Mouse (Mus musculus): ENCODE data around the gene Ap5b1. TPM values are rescaled to one million over a fixed set of nuclear protein-coding genes. Genes with fewer than 3 reads are reported as not detected.

Ap5b1 gene
- polyA plus RNA-seq, 1 experiment from 2014 or later, result 3.6 TPM

- Histone ChIP-seq H3K9me3 (replicated peaks) (no peaks in the 10 kb centered on the region), H3K9ac (peak overlapping the region; percentile 81), H3K27me3 (peaks cover 49% of the 10 kb centered on the region), H3K4me2 (peak overlapping the region; percentile 98), H3K36me3 (replicated peaks) (peaks cover 13% of the 10 kb centered on the region), H3K4me3 (replicated peaks) (peak overlapping the region; percentile 81), H3K27ac (replicated peaks) (peak overlapping the region; percentile 93), H3K4me1 (replicated peaks) (peaks cover 36% of the 10 kb centered on the region)
- WGBS (ENCODE audit: insufficient replicate concordance), result 2% methylated on average over 26 of the region's 26 CpGs
- peak; percentile 23 for ATAC-seq (ENCODE audit: insufficient read depth)
Measured at GRCm38 (mm10) chr19:5567180-5567533, 668 bp upstream of the Ap5b1 start.

DNA sequence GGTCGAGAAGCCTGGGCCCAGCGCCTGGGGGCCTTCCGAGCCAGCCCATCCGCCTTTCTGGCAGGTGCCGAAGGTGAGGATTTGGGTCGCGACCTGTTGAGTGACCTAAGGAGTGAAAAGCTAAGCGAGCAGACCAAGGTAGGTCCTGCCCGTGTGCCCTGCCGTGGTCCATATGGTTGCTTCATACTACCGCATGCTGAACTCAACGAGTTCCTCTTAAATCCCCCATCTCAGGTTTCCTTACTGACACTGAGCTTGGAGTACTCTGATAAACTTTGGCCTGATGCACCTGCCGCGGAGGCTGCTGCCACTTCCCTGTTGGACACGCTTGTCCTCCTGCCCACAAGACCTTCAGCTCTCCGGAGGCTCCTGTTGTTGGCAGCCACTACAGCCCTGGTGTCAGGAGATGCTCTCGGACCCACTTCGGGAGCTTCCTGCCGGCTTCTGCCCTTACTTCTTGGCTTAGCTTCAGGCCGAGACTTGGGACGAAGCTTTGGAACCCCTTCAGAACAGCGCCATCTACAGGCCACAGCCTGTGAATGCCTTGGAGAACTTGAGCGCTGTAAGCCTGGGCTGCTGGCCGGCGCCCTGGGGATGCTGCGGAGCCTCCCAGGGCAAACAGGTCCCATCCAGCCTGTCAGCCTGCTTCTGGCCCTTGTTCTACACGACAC is 780 bp downstream of the Ap5b1 start:
- H3K36me3 ChIP-seq (replicated peaks), result peaks cover 13% of the 10 kb centered on the region
- H3K27ac ChIP-seq (replicated peaks), result peak overlapping the region; percentile 93
- WGBS (ENCODE audit: insufficient replicate concordance), result 3% methylated on average over 27 of the region's 27 CpGs
- H3K4me1 ChIP-seq (replicated peaks), result peaks cover 43% of the 10 kb centered on the region
- H3K27me3 ChIP-seq, result peaks cover 35% of the 10 kb centered on the region
- peak overlapping the region; percentile 98 for H3K4me2 ChIP-seq
- no peaks in the 10 kb centered on the region for H3K9me3 ChIP-seq (replicated peaks)
- peak; percentile 12 for ATAC-seq (ENCODE audit: insufficient read depth)
- peak overlapping the region; percentile 81 for H3K9ac ChIP-seq
- peak overlapping the region; percentile 81 for H3K4me3 ChIP-seq (replicated peaks)

DNA sequence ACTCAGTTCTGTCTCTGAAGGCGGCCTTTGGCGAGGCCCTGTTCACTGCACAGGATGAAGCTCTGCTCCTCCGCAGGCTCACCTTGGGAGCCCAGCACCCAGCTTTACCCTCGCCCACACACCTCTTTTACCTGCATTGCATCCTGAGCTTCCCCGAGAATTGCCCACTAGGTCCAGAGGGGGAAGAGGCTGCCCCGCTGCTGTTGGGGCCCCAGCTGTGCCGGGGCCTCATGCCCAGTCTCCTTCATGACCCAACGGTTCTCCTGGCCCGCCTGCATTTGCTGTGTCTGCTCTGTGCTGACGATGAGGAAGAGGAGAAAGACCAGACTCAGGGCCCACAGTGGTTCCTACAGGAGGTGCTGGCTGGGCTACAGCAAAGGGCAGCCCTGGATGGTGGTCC is 1.7 kb downstream of the Ap5b1 start:
- H3K4me2 ChIP-seq, result peak overlapping the region; percentile 98
- H3K4me3 ChIP-seq (replicated peaks), result peak overlapping the region; percentile 81
- H3K36me3 ChIP-seq (replicated peaks), result peaks cover 13% of the 10 kb centered on the region
- 0 out of 2 replicates have a peak overlapping the region, but pooled peaks have one; percentile 93 for H3K27ac ChIP-seq (replicated peaks)
- H3K27me3 ChIP-seq, result peaks cover 26% of the 10 kb centered on the region
- no peak overlapping the region for H3K9ac ChIP-seq
- no peak for ATAC-seq (ENCODE audit: insufficient read depth)
- 74% methylated on average over 10 of the region's 10 CpGs for WGBS (ENCODE audit: insufficient replicate concordance)
- peaks cover 43% of the 10 kb centered on the region for H3K4me1 ChIP-seq (replicated peaks)
- no peaks in the 10 kb centered on the region for H3K9me3 ChIP-seq (replicated peaks)

DNA sequence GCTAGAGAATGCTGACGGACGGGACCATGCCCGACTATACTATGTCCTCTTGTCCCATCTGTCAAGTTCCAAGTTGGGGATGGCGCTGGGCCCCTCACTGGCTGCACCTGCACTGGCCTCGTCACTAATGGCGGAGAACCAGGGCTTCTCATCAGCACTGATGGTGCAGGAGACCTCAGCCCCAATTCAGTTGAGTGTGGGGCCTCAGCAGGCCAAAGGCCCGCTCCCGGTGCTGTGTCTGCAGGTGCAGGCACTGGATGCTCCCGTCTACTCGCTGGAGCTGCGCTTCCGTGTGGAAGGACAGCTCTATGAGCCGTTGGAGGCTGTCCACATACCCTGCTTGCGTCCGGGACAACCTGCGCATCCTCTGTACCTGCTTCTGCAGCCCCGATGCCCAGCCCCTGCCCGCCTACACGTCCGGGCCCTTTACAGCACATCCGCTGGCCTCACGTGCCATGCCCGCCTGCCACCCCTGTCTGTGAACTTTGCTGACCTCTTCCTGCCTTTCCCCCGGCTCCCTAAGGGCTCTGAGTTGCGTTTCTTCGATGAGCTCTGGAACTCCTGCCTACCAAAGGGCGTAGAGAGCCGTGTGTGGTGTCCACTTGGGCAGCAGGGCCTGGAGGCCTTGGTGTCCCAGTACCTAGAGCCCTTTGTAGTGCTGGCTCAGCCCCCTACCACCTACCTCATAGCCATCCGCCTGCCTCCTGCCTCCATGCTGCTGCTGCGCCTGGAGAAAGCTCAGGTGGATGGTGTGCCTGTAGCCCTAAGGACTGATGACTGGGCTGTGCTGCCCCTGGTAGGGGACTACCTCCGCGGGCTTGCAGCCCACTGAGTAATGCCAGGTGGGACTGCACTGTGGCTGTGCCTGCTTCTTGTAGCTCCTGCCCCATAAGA is 2.8 kb downstream of the Ap5b1 start:
- Histone ChIP-seq H3K4me2 (peak overlapping the region; percentile 98; the same call in 1 of the 2 replicates), H3K9ac (no peak overlapping the region), H3K36me3 (replicated peaks) (peaks cover 13% of the 10 kb centered on the region), H3K27ac (replicated peaks) (peak overlapping the region; percentile 51; the same call in 1 of the 2 replicates), H3K4me1 (replicated peaks) (peaks cover 43% of the 10 kb centered on the region), H3K9me3 (replicated peaks) (no peaks in the 10 kb centered on the region), H3K27me3 (peaks cover 15% of the 10 kb centered on the region), H3K4me3 (replicated peaks) (no peak overlapping the region; the same call in 1 of the 2 replicates)
- ATAC-seq (ENCODE audit: insufficient read depth), result no peak
- WGBS (ENCODE audit: insufficient replicate concordance), result 84% methylated on average over 32 of the region's 32 CpGs

DNA sequence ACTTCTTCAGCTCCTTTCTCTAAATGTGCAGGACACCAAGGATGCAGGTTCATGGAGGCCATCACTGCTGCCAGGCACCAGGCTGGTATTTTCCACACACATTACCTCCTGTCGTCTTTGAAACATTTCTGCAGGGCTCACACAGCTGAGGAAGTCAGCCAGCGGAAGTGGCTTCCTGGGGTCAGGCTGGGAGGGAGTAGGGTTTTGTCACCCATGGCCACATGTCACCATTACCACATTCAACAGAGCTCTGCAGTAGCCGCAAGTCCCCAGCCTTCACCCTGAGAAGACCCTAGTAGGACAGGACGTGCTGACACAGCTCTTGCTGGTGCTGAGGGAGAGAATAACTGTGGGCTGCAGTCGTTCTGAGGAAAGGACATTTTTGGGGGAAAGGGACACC is 4.0 kb downstream of the Ap5b1 start:
- peaks cover 37% of the 10 kb centered on the region for H3K4me1 ChIP-seq (replicated peaks)
- no peak for ATAC-seq (ENCODE audit: insufficient read depth)
- peaks cover 13% of the 10 kb centered on the region for H3K36me3 ChIP-seq (replicated peaks)
- peaks cover 2% of the 10 kb centered on the region for H3K27me3 ChIP-seq
- no peak overlapping the region for H3K9ac ChIP-seq
- 34% methylated on average over 5 of the region's 5 CpGs for WGBS (ENCODE audit: insufficient replicate concordance)
- H3K9me3 ChIP-seq (replicated peaks), result no peaks in the 10 kb centered on the region
- no peak overlapping the region for H3K4me3 ChIP-seq (replicated peaks)
- H3K27ac ChIP-seq (replicated peaks), result peak overlapping the region; percentile 73
- H3K4me2 ChIP-seq, result no peak overlapping the region

DNA sequence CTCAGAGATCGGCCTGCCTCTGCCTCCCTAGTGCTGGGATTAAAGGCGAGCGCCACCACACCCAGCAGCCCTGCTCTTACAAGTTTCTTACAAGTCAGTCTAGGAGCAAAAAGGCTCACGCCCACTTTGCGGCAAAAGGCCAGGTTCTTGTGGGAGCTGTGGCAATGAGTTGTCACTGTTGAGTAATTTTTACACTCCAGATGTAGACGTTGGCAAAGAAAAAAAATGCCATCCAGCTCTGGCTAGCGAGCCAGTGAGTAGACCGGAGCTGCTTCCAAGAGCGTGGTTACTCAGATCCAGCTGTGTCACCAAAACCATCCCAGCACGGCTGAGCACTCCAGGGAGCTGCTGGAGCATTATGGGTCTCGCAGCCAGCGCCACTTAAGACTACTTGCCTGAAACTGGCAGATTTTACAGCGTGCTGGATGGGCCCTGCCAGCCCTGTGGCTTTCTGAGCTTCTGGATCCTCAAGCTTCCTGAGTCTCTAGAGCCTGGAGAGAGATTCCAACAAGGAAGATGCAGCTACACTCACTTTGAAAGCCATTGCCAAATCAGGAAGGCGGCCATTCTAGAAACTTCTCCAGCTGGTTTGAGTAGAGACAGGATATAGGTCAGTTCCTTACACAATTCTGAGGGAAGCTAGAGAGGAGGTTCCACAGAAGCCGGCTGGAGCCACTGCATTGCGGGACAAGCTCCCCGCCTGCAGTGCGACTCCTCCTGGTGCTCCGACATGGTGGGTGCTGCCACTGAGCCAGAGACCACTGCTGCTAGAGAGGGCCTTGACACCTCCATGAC is 4.7 kb downstream of the Ap5b1 start:
- 71% methylated on average over 19 of the region's 19 CpGs for WGBS (ENCODE audit: insufficient replicate concordance)
- no peak for ATAC-seq (ENCODE audit: insufficient read depth)
- Histone ChIP-seq H3K9ac (no peak overlapping the region), H3K4me1 (replicated peaks) (peaks cover 30% of the 10 kb centered on the region), H3K9me3 (replicated peaks) (no peaks in the 10 kb centered on the region), H3K27ac (replicated peaks) (peak overlapping the region; percentile 73), H3K27me3 (no peaks in the 10 kb centered on the region), H3K4me2 (peak overlapping the region; percentile 27), H3K36me3 (replicated peaks) (peaks cover 13% of the 10 kb centered on the region), H3K4me3 (replicated peaks) (no peak overlapping the region)

DNA sequence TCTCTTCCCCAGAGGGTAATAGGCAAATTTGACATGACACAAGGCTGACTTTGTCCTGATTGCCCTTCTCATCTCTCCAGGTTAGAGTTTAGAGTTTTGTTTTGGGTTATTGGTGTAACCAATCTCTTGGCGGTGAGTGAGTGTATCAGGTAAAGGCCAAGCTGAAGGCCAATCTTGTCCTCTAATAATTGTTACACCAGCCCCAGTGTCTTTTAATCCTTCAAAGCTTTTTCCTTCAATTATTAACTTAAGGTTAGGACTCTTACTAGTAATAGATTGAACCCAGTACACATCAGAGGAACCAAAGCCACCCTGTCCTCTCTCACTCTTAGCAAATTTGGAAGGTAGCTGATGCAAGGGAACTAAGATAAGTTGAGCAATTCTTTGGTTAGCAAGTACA is 7.5 kb downstream of the Ap5b1 start:
- 80% methylated on average over 1 of the region's 1 CpGs for WGBS (ENCODE audit: insufficient replicate concordance)
- Histone ChIP-seq H3K9me3 (replicated peaks) (no peaks in the 10 kb centered on the region), H3K4me2 (no peak overlapping the region), H3K27me3 (peaks cover 5% of the 10 kb centered on the region; the same call in 1 of the 2 replicates), H3K27ac (replicated peaks) (no peak overlapping the region), H3K9ac (no peak overlapping the region), H3K4me3 (replicated peaks) (no peak overlapping the region), H3K4me1 (replicated peaks) (peaks cover 14% of the 10 kb centered on the region; the same call in 1 of the 2 replicates), H3K36me3 (replicated peaks) (peaks cover 2% of the 10 kb centered on the region; the same call in 1 of the 2 replicates)
- ATAC-seq (ENCODE audit: insufficient read depth), result no peak

DNA sequence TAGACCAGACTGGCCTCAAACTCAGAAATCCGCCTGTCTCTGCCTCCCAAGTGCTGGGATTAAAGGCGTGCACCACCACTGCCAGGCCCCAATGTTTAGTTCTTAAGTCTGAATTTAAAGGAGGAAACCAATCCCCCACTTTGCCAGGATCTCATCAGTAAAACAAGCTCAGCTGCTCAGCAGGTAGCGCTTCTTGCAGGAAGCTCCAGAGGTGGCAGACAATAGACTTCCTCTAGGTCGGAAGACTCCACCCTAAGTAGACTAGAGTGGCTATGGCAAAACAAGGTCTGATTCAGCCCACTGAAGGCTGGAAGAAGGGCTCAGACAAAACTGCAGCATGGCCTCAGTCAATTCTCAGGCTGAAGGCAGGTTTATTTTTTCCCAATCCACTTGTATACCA is 12.1 kb downstream of the Ap5b1 start:
- WGBS (ENCODE audit: insufficient replicate concordance), result 70% methylated on average over 4 of the region's 4 CpGs
- Histone ChIP-seq H3K9me3 (replicated peaks) (no peaks in the 10 kb centered on the region), H3K4me1 (replicated peaks) (no peaks in the 10 kb centered on the region), H3K27me3 (peaks cover 8% of the 10 kb centered on the region; the same call in 1 of the 2 replicates), H3K36me3 (replicated peaks) (no peaks in the 10 kb centered on the region), H3K4me2 (no peak overlapping the region), H3K9ac (no peak overlapping the region), H3K4me3 (replicated peaks) (no peak overlapping the region), H3K27ac (replicated peaks) (no peak overlapping the region)
- no peak for ATAC-seq (ENCODE audit: insufficient read depth)

GRCm38 (mm10) chr19:5580776-5581175 is 13.0 kb downstream of the Ap5b1 start:
- no peaks in the 10 kb centered on the region for H3K4me1 ChIP-seq (replicated peaks)
- H3K27ac ChIP-seq (replicated peaks), result no peak overlapping the region
- no peak overlapping the region for H3K4me3 ChIP-seq (replicated peaks)
- WGBS (ENCODE audit: insufficient replicate concordance), result 70% methylated on average over 6 of the region's 6 CpGs
- H3K9me3 ChIP-seq (replicated peaks), result no peaks in the 10 kb centered on the region
- H3K4me2 ChIP-seq, result no peak overlapping the region
- H3K9ac ChIP-seq, result no peak overlapping the region
- H3K27me3 ChIP-seq, result peaks cover 8% of the 10 kb centered on the region; the same call in 1 of the 2 replicates
- no peak for ATAC-seq (ENCODE audit: insufficient read depth)
- H3K36me3 ChIP-seq (replicated peaks), result no peaks in the 10 kb centered on the region

GRCm38 (mm10) chr19:5581995-5582394 is 14.2 kb downstream of the Ap5b1 start:
- no peak overlapping the region for H3K4me2 ChIP-seq
- H3K36me3 ChIP-seq (replicated peaks), result no peaks in the 10 kb centered on the region
- H3K27ac ChIP-seq (replicated peaks), result no peak overlapping the region
- H3K4me3 ChIP-seq (replicated peaks), result no peak overlapping the region
- no peaks in the 10 kb centered on the region for H3K9me3 ChIP-seq (replicated peaks)
- no peak for ATAC-seq (ENCODE audit: insufficient read depth)
- no peaks in the 10 kb centered on the region for H3K4me1 ChIP-seq (replicated peaks)
- H3K27me3 ChIP-seq, result peaks cover 8% of the 10 kb centered on the region; the same call in 1 of the 2 replicates
- no peak overlapping the region for H3K9ac ChIP-seq
- 57% methylated on average over 2 of the region's 2 CpGs for WGBS (ENCODE audit: insufficient replicate concordance)
